Mouse (Mus musculus): ENCODE data around the gene Ctr9.

DNA sequence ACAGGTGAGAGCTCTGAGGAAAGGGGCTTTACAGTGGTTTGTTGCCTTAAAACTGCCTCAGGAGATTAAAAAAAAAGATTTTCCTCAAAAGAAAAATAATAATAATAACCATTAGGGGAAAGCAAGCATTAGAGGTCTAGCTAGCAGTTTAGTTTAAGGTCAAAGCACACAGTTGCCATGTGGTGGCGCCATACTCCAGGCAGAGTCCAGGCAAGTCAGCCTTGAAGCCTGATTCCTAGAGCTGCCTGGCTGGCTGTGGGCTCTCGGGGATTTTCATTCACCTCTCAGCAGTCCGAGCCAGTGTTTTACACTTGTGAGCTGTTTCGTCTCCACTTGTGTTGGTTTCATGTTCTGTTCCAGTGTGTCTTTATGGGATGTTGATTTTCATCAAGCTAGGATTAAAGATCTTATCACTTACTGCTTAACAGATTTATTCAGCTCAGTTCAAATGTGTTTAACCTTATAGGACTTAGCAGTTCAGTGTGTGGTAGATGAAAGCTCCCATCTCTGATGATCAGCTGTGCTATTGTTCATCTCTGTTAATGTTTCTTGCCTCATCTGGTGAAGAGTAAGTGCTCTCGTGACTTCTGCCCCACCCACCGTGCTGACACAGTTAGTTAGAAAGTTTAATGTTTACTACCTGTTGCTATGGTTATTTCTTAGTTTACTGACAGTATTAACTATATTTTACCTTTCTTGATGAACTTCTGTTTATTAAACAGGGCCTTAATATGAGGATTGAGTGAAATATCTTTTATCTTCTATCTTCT is 21.1 kb downstream of the Ctr9 start:
- peak; percentile 87 for TF ChIP-seq CTCF (IDR thresholded peaks at IDR 0.05)
- peak; percentile 82 for TF ChIP-seq EP300 (IDR thresholded peaks at IDR 0.05; ENCODE audit: insufficient read depth, low read depth, low read length)
- TF ChIP-seq POLR2A (IDR thresholded peaks at IDR 0.05; ENCODE audit: insufficient read depth, low read depth, low read length), result no peak

Data from heart, adult 2 months (tissue).